Mouse (Mus musculus) limb, embryonic 14.5 days (tissue): ENCODE measurements around the gene Rasgrp3. TPM values are rescaled to one million over a fixed set of nuclear protein-coding genes. Genes with fewer than 3 reads are reported as not detected.

ENCODE experiments used
- ATAC-seq: fragments of 200-750 bp; cut with Nextera tagmentation; 2 replicates; pipeline ENCODE4 v1.8.0; 2017; ENCODE audit warnings: low read depth, moderate number of reproducible peaks, moderate TSS enrichment; ENCODE audit not compliant: low FRiP score
- DNase-seq: peaks from one replicate; pipeline ENCODE4 v3.0.0-alpha.2; 2015; ENCODE audit warnings: low spot score
- H3K27ac ChIP-seq: fragments of 300-500 bp; sonication (generic); replicated peaks from 2 replicates; pipeline ENCODE4 v1.5.1; 2014; ENCODE audit warnings: low read depth, mild to moderate bottlenecking, low read length, moderate library complexity, mixed read lengths
- H3K27me3 ChIP-seq: fragments of 300-500 bp; sonication (generic); 2 replicates; pipeline ENCODE4 v1.6.1; 2014; ENCODE audit warnings: low read length, mixed read lengths; ENCODE audit not compliant: control insufficient read depth, insufficient read depth
- H3K36me3 ChIP-seq: fragments of 300-500 bp; sonication (generic); 2 replicates; pipeline ENCODE4 v1.6.1; 2014; ENCODE audit warnings: mild to moderate bottlenecking, low read length, moderate library complexity, mixed read lengths; ENCODE audit not compliant: control insufficient read depth, insufficient read depth
- H3K4me1 ChIP-seq: fragments of 300-500 bp; sonication (generic); 2 replicates; pipeline ENCODE4 v1.6.1; 2014; ENCODE audit warnings: antibody characterized with exemption, low read length, mixed read lengths; ENCODE audit not compliant: control insufficient read depth, insufficient read depth
- H3K4me2 ChIP-seq: fragments of 300-500 bp; sonication (generic); replicated peaks from 2 replicates; pipeline ENCODE4 v1.6.1; 2014; ENCODE audit warnings: low read depth, mild to moderate bottlenecking, low read length, moderate library complexity; ENCODE audit not compliant: severe bottlenecking
- H3K4me3 ChIP-seq: fragments of 300-500 bp; sonication (generic); replicated peaks from 2 replicates; pipeline ENCODE4 v1.5.1; 2014; ENCODE audit warnings: low read length
- H3K9ac ChIP-seq: fragments of 300-500 bp; sonication (generic); 2 replicates; pipeline ENCODE4 v1.6.1; 2014; ENCODE audit warnings: mild to moderate bottlenecking, low read depth, low read length, moderate library complexity; ENCODE audit not compliant: severe bottlenecking
- H3K9me3 ChIP-seq: fragments of 300-500 bp; sonication (generic); 2 replicates; pipeline ENCODE4 v1.6.1; 2016; ENCODE audit warnings: low read length; ENCODE audit not compliant: control insufficient read depth
- POLR2A ChIP-seq: fragments of 200-500 bp; IDR thresholded peaks from 2 replicates; pipeline ENCODE4 v1.8.0; 2012; ENCODE audit warnings: inconsistent platforms, mild to moderate bottlenecking, moderate library complexity, borderline replicate concordance; ENCODE audit not compliant: insufficient read depth, insufficient read length; ENCODE audit errors: extremely low read depth
- WGBS: fragments of 180-500 bp; shearing (Covaris S2); extraction: QIAGEN DNeasy Blood & Tissue Kit; methylation state at CpG from one replicate; pipeline ENCODE4 v1.1.7; 2014; 5-methylcytosine and 5-hydroxymethylcytosine counted together
- polyA plus RNA-seq, 2 experiments: library from polyadenylated mRNA; depleted of rRNA in 1 of 2; stranded (reverse) in 1 of 2; unstranded in 1 of 2; fragments of >200 nt; fragmentation: Nextera tagmentation in 1 of 2; extraction: Ambion mirVana in 1 of 2; gene quantifications; 2 replicates each; pipeline versions ENCODE4 v1.2.1 to v1.2.3; 2012 to 2014

Gene Rasgrp3
- polyA plus RNA-seq, 2 experiments: 9.3 to 13.9 TPM

- peak overlapping the region; percentile 22; the same call in 1 of the 2 replicates for H3K9ac ChIP-seq
- H3K27me3 ChIP-seq: no peaks in the 10 kb centered on the region
- 5% methylated on average over 15 of the region's 15 CpGs for WGBS
- no peak overlapping the region for H3K27ac ChIP-seq
- H3K9me3 ChIP-seq: no peaks in the 10 kb centered on the region
- H3K4me3 ChIP-seq: peak overlapping the region; percentile 11; the same call in 1 of the 2 replicates
- peak; percentile 78 for DNase-seq
- no peaks in the 10 kb centered on the region for H3K36me3 ChIP-seq
- peak; percentile 86 for ATAC-seq
- peaks cover 14% of the 10 kb centered on the region for H3K4me1 ChIP-seq
- H3K4me2 ChIP-seq: peak overlapping the region; percentile 45
- TF ChIP-seq POLR2A: no peak
Observed at GRCm38 (mm10) chr17:75464983-75465634, 29.4 kb downstream of the Rasgrp3 start.

DNA sequence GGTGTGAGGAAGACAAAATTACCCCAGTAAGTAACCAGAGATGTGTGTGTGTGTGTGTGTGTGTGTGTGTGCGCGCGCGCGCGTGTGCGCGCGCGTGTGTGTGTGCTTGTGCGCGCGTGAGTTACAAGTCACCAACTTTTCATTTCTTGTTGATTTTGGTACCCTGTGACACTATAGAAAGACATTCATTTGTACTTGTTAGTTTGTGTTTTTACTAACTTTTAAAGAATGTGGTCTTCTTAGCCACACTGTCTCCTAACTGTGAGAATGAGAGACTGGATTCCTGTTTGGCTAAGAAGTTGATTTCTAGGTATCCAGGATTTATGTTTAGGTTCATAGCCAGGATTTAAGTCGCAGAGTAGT lies 29.9 kb downstream of the Rasgrp3 start:
- no peak for DNase-seq
- ATAC-seq: no peak
- H3K36me3 ChIP-seq: no peaks in the 10 kb centered on the region
- peak overlapping the region; percentile 22; the same call in 1 of the 2 replicates for H3K9ac ChIP-seq
- H3K4me3 ChIP-seq: peak overlapping the region; percentile 11; the same call in 1 of the 2 replicates
- no peak overlapping the region for H3K27ac ChIP-seq
- H3K27me3 ChIP-seq: no peaks in the 10 kb centered on the region
- 56% methylated on average over 14 of the region's 14 CpGs for WGBS
- H3K9me3 ChIP-seq: no peaks in the 10 kb centered on the region
- H3K4me1 ChIP-seq: peaks cover 14% of the 10 kb centered on the region
- peak overlapping the region; percentile 45 for H3K4me2 ChIP-seq
- TF ChIP-seq POLR2A: no peak

GRCm38 (mm10) chr17:75466948-75467347 lies 31.3 kb downstream of the Rasgrp3 start:
- Histone ChIP-seq H3K9ac (no peak overlapping the region), H3K9me3 (no peaks in the 10 kb centered on the region), H3K4me3 (no peak overlapping the region), H3K4me1 (peaks cover 15% of the 10 kb centered on the region), H3K4me2 (no peak overlapping the region), H3K36me3 (no peaks in the 10 kb centered on the region), H3K27ac (no peak overlapping the region), H3K27me3 (no peaks in the 10 kb centered on the region)
- no peak for ATAC-seq
- no peak for TF ChIP-seq POLR2A
- no peak for DNase-seq
- 89% methylated on average over 4 of the region's 4 CpGs for WGBS

GRCm38 (mm10) chr17:75467526-75467925 lies 31.8 kb downstream of the Rasgrp3 start:
- WGBS: 67% methylated on average over 2 of the region's 2 CpGs
- Histone ChIP-seq H3K9ac (no peak overlapping the region), H3K4me3 (no peak overlapping the region), H3K27me3 (no peaks in the 10 kb centered on the region), H3K4me2 (no peak overlapping the region), H3K27ac (no peak overlapping the region), H3K4me1 (peaks cover 21% of the 10 kb centered on the region), H3K36me3 (no peaks in the 10 kb centered on the region), H3K9me3 (no peaks in the 10 kb centered on the region)
- DNase-seq: no peak
- ATAC-seq: no peak
- no peak for TF ChIP-seq POLR2A

GRCm38 (mm10) chr17:75468479-75469114 lies 32.9 kb downstream of the Rasgrp3 start:
- WGBS: 91% methylated on average over 10 of the region's 10 CpGs
- ATAC-seq (no peak), DNase-seq (no peak)
- H3K27me3 ChIP-seq: no peaks in the 10 kb centered on the region
- TF ChIP-seq POLR2A: no peak
- no peak overlapping the region for H3K4me3 ChIP-seq
- H3K4me1 ChIP-seq: peaks cover 25% of the 10 kb centered on the region
- no peak overlapping the region for H3K4me2 ChIP-seq
- no peaks in the 10 kb centered on the region for H3K36me3 ChIP-seq
- no peak overlapping the region for H3K9ac ChIP-seq
- H3K27ac ChIP-seq: no peak overlapping the region
- no peaks in the 10 kb centered on the region for H3K9me3 ChIP-seq
